9 mouse cellular contexts compared by ENCODE assay signal in genomic region chr10:62340991-62341390, GRCm38 (mm10). TPM values are rescaled to one million over a fixed set of nuclear protein-coding genes. Genes with fewer than 3 reads are reported as not detected.
A peak's percentile ranks its signal among the peaks of the same experiment; 100 is the strongest.
DNase-seq lines count a peak whose midpoint lies in the region; ATAC-seq and TF ChIP-seq lines count a peak whose summit lies in the region.
"Had no signal": no experiment of that assay in that cellular context is flagged by ENCODE, and none has a peak within 500 bp of the region (broad histone marks: within the 10 kb centered on the region; RNA-seq: fewer than 3 reads in every experiment).

No protein-coding gene starts in this region.

- H3K9ac ChIP-seq in heart, embryonic 14.5 days (ENCODE audit: low read length): peak overlapping the region; percentile 77
- peak overlapping the region; percentile 61 for H3K9ac ChIP-seq in hindbrain, embryonic 11.5 days (ENCODE audit: low read depth, low read length)

- no peaks in the 10 kb centered on the region for H3K9me3 ChIP-seq in heart, embryonic 14.5 days (ENCODE audit: control insufficient read depth, low read length)
- H3K9me3 ChIP-seq in hindbrain, embryonic 11.5 days (ENCODE audit: control insufficient read depth, low read length): no peaks in the 10 kb centered on the region
- no peaks in the 10 kb centered on the region for H3K9me3 ChIP-seq in midbrain, embryonic 10.5 days (replicated peaks)

- no peak for TF ChIP-seq POLR2A in bone marrow, adult 2 months (IDR thresholded peaks at IDR 0.05; ENCODE audit: borderline replicate concordance, control insufficient read depth, low read depth, low read length)

- no peaks in the 10 kb centered on the region for H3K27me3 ChIP-seq in heart, embryonic 14.5 days (ENCODE audit: control insufficient read depth, insufficient read depth, low read length)
- no peaks in the 10 kb centered on the region; the same call in 1 of the 2 replicates for H3K27me3 ChIP-seq in hindbrain, embryonic 11.5 days (ENCODE audit: control insufficient read depth, insufficient read depth, low read length)
- peaks cover 11% of the 10 kb centered on the region for H3K27me3 ChIP-seq in midbrain, embryonic 10.5 days (ENCODE audit: low read depth, poor library complexity, severe bottlenecking)
- H3K27me3 ChIP-seq: Patski had no signal

- no peaks in the 10 kb centered on the region for H3K36me3 ChIP-seq in heart, embryonic 14.5 days (ENCODE audit: control insufficient read depth, insufficient read depth, low read length)
- no peaks in the 10 kb centered on the region for H3K36me3 ChIP-seq in hindbrain, embryonic 11.5 days (ENCODE audit: control insufficient read depth, insufficient read depth, low read length)
- H3K36me3 ChIP-seq in midbrain, embryonic 10.5 days: no peaks in the 10 kb centered on the region

- peak overlapping the region; percentile 65 to 95 for H3K4me3 ChIP-seq in heart, embryonic 14.5 days (ENCODE audit: control insufficient read depth in 1 of 2, insufficient read depth in 1 of 2, low read depth in 1 of 2, low read length in 2 of 2)
- H3K4me3 ChIP-seq in bone marrow, adult 2 months (replicated peaks; ENCODE audit: control insufficient read depth, low read depth, low read length): peak overlapping the region; percentile 97
- peak overlapping the region; percentile 50 for H3K4me3 ChIP-seq in hindbrain, embryonic 11.5 days (ENCODE audit: low read depth, low read length)
- H3K4me3 ChIP-seq in midbrain, embryonic 10.5 days: peak overlapping the region; percentile 71

- peak overlapping the region; percentile 73 for H3K4me2 ChIP-seq in heart, embryonic 14.5 days (ENCODE audit: low read length)
- H3K4me2 ChIP-seq in hindbrain, embryonic 11.5 days (replicated peaks; ENCODE audit: low read depth, low read length): peak overlapping the region; percentile 83

- H3K4me1 ChIP-seq in heart, embryonic 14.5 days (ENCODE audit: control insufficient read depth in 2 of 2, insufficient read depth in 2 of 2, low read length in 2 of 2): peaks cover 27% of the 10 kb centered on the region in 2 experiments
- H3K4me1 ChIP-seq in bone marrow, adult 2 months (ENCODE audit: control insufficient read depth, insufficient read depth, low read length): peaks cover 8% of the 10 kb centered on the region
- H3K4me1 ChIP-seq in hindbrain, embryonic 11.5 days (replicated peaks; ENCODE audit: control insufficient read depth, insufficient read depth, low read length): no peaks in the 10 kb centered on the region; the same call in 1 of the 2 replicates
- peaks cover 47% of the 10 kb centered on the region for H3K4me1 ChIP-seq in midbrain, embryonic 10.5 days

- 22% methylated on average over 3 of the region's 3 CpGs for WGBS in heart, embryonic 14.5 days
- WGBS in bone marrow, adult 2 months: 1% methylated on average over 3 of the region's 3 CpGs
- 23% methylated on average over 3 of the region's 3 CpGs for WGBS in hindbrain, embryonic 11.5 days
- 32% methylated on average over 3 of the region's 3 CpGs for WGBS in midbrain, embryonic 10.5 days

- no peak for DNase-seq in heart, adult 18-20 months
- no peak for DNase-seq in hindbrain, embryonic 11.5 days (ENCODE audit: low spot score)
- DNase-seq in midbrain, embryonic 10.5 days (ENCODE audit: low spot score): no peak
- DNase-seq in layer of hippocampus, adult 18-20 months (ENCODE audit: low spot score in 2 of 2): no peak
- no peak for DNase-seq in cerebellum, postnatal 4 days (ENCODE audit: low spot score in 2 of 2)
- DNase-seq in spleen, adult 18-20 months: no peak

- peak overlapping the region; percentile 91 to 97 for H3K27ac ChIP-seq in heart, embryonic 14.5 days (replicated peaks in 1 of 2; ENCODE audit: control insufficient read depth in 1 of 2, insufficient read depth in 1 of 2, low read depth in 2 of 2, low read length in 2 of 2)
- H3K27ac ChIP-seq in bone marrow, adult 2 months (ENCODE audit: control insufficient read depth, insufficient read depth, low read depth, low read length, poor library complexity): peak overlapping the region; percentile 99
- no peak overlapping the region for H3K27ac ChIP-seq in hindbrain, embryonic 11.5 days (ENCODE audit: low read depth, low read length)
- H3K27ac ChIP-seq in midbrain, embryonic 10.5 days (replicated peaks): peak overlapping the region; percentile 92

- no peak for TF ChIP-seq CTCF in bone marrow, adult 2 months (IDR thresholded peaks at IDR 0.05; ENCODE audit: control insufficient read depth, insufficient read depth, low read length)

- no peak for ATAC-seq in heart, embryonic 14.5 days (ENCODE audit: insufficient number of reproducible peaks, insufficient read depth, low FRiP score, low read depth)
- no peak for ATAC-seq in hindbrain, embryonic 11.5 days (ENCODE audit: low FRiP score)

RNA-seq across cellular contexts. Expression of gene Hk1, which starts 38.7 kb away (rescaled TPM):
- 112 and 132 TPM in 2 replicates for polyA plus RNA-seq in heart, embryonic 14.5 days (2014; fragmentation: Nextera tagmentation; extraction: Ambion mirVana)
- total RNA-seq in heart, adult 18-20 months (2021): 100 to 1,000 TPM; 104 to 110 TPM
- polyA plus RNA-seq in bone marrow, adult 2 months (2011; ENCODE audit: insufficient read depth, insufficient read length, low replicate concordance, missing spikeins): 55.8 and 93.6 TPM in 2 replicates
- 18.2 and 25.4 TPM in 2 replicates for polyA plus RNA-seq in hindbrain, embryonic 11.5 days (2014; fragmentation: Nextera tagmentation; extraction: Ambion mirVana)
- polyA plus RNA-seq in midbrain, embryonic 10.5 days (2016; fragmentation: Nextera tagmentation; extraction: Ambion mirVana): 27.0 and 34.9 TPM in 2 replicates
- 100 to 1,000 TPM; 311 to 316 TPM for total RNA-seq in layer of hippocampus, adult 18-20 months (2021)
